Mouse (Mus musculus) CH12.LX (cell line): ENCODE measurements around the gene Gypa. TPM values are rescaled to one million over a fixed set of nuclear protein-coding genes. Genes with fewer than 3 reads are reported as not detected.

Experiments used
- DNase-seq: peaks from one replicate; pipeline ENCODE4 v3.0.0-alpha.2; 2013; ENCODE audit errors: extremely low read depth
- H3K27ac ChIP-seq: 2 replicates; pipeline ENCODE4 v1.5.1; 2012; ENCODE audit warnings: low read depth, mild to moderate bottlenecking, control low read depth, moderate library complexity; ENCODE audit not compliant: insufficient read depth
- H3K27me3 ChIP-seq: replicated peaks from 2 replicates; pipeline ENCODE3; 2012; ENCODE audit warnings: inconsistent platforms
- H3K36me3 ChIP-seq, 2 experiments: replicated peaks in 1 of 2; 2 replicates each; pipeline versions ENCODE3 to v1.6.1; 2012; ENCODE audit warnings: inconsistent platforms in 1 of 2, low read length in 1 of 2, mild to moderate bottlenecking in 1 of 2, mixed read lengths in 1 of 2, moderate library complexity in 1 of 2; ENCODE audit not compliant: control insufficient read depth in 1 of 2, insufficient read depth in 1 of 2
- H3K4me1 ChIP-seq, 2 experiments: 2 replicates each; pipeline ENCODE4 v1.6.1; 2012; ENCODE audit warnings: inconsistent platforms in 1 of 2, moderate library complexity in 1 of 2; ENCODE audit not compliant: insufficient read depth in 2 of 2, control insufficient read depth in 1 of 2
- H3K4me2 ChIP-seq: 2 replicates; pipeline ENCODE4 v1.6.1; 2012; ENCODE audit warnings: low read depth, mild to moderate bottlenecking, control low read depth; ENCODE audit not compliant: poor library complexity, insufficient read depth, severe bottlenecking
- H3K4me3 ChIP-seq, 3 experiments: fragments of 150-350 bp in 1 of 3; sonication (generic) in 1 of 3; replicated peaks in 1 of 3; 2 replicates each; pipeline versions ENCODE3 to v1.5.1; 2011 to 2012; ENCODE audit warnings: low read depth in 2 of 3, low read length in 2 of 3, mild to moderate bottlenecking in 2 of 3, moderate library complexity in 2 of 3, control low read depth in 1 of 3, improper control_type of control experiment in 1 of 3, inconsistent platforms in 1 of 3, mixed read lengths in 1 of 3; ENCODE audit not compliant: poor library complexity in 1 of 3
- H3K79me2 ChIP-seq: replicated peaks from 2 replicates; pipeline ENCODE4 v1.6.1; 2012; ENCODE audit warnings: mild to moderate bottlenecking, moderate library complexity; ENCODE audit not compliant: control insufficient read depth, poor library complexity, insufficient read depth, severe bottlenecking; ENCODE audit errors: extremely low read depth
- H3K9ac ChIP-seq: 2 replicates; pipeline ENCODE4 v1.6.1; 2012; ENCODE audit warnings: low read depth, mild to moderate bottlenecking, control low read depth, moderate library complexity; ENCODE audit not compliant: insufficient read depth
- H3K9me3 ChIP-seq: replicated peaks from 2 replicates; pipeline ENCODE3; 2012; ENCODE audit warnings: low read length, inconsistent platforms, mixed read lengths
- CTCF ChIP-seq, 2 experiments: IDR thresholded peaks in 1 of 2; conservative IDR thresholded peaks in 1 of 2; 2 replicates each; pipeline ENCODE4 v1.5.1; 2011 to 2012; ENCODE audit warnings: low read depth in 2 of 2, low read length in 2 of 2, improper control_type of control experiment in 1 of 2, inconsistent platforms in 1 of 2, mild to moderate bottlenecking in 1 of 2, moderate library complexity in 1 of 2
- ELF1 ChIP-seq: IDR thresholded peaks from 2 replicates; pipeline ENCODE4 v1.6.1; 2014; ENCODE audit warnings: low read depth, mild to moderate bottlenecking, inconsistent platforms, low read length, improper control_type of control experiment
- EP300 ChIP-seq: IDR thresholded peaks from 2 replicates; pipeline ENCODE4 v1.6.1; 2011; ENCODE audit warnings: low read length, improper control_type of control experiment
- ETS1 ChIP-seq: conservative IDR thresholded peaks from 2 replicates; pipeline ENCODE4 v1.6.1; 2012; ENCODE audit warnings: low read depth, mild to moderate bottlenecking, inconsistent platforms, low read length, improper control_type of control experiment, moderate library complexity
- HCFC1 ChIP-seq: IDR thresholded peaks from 2 replicates; pipeline ENCODE4 v1.6.1; 2012; ENCODE audit warnings: low read depth, mild to moderate bottlenecking, inconsistent platforms, low read length, improper control_type of control experiment
- IRF4 ChIP-seq: IDR thresholded peaks from 2 replicates; pipeline ENCODE4 v1.6.1; 2014; ENCODE audit warnings: low read depth, mild to moderate bottlenecking, inconsistent platforms, low read length, improper control_type of control experiment
- JUN ChIP-seq: IDR thresholded peaks from 2 replicates; pipeline ENCODE4 v1.6.1; 2011; ENCODE audit warnings: low read depth, mild to moderate bottlenecking, low read length, improper control_type of control experiment, moderate library complexity; ENCODE audit not compliant: insufficient read depth
- JUND ChIP-seq: conservative IDR thresholded peaks from 2 replicates; pipeline ENCODE4 v1.6.1; 2011; ENCODE audit warnings: low read depth, low read length, improper control_type of control experiment
- KAT2A ChIP-seq: IDR thresholded peaks from 2 replicates; pipeline ENCODE4 v1.6.1; 2012; ENCODE audit warnings: low read length, improper control_type of control experiment, inconsistent platforms; ENCODE audit not compliant: insufficient replicate concordance
- MAZ ChIP-seq: IDR thresholded peaks from 2 replicates; pipeline ENCODE4 v1.6.1; 2012; ENCODE audit warnings: low read depth, mild to moderate bottlenecking, inconsistent platforms, low read length, improper control_type of control experiment, moderate library complexity
- MEF2A ChIP-seq: IDR thresholded peaks from 2 replicates; pipeline ENCODE4 v1.6.1; 2014; ENCODE audit warnings: low read depth, mild to moderate bottlenecking, inconsistent platforms, low read length, improper control_type of control experiment, borderline replicate concordance
- MXI1 ChIP-seq: IDR thresholded peaks from 2 replicates; pipeline ENCODE4 v1.6.1; 2011; ENCODE audit warnings: mild to moderate bottlenecking, low read depth, low read length, improper control_type of control experiment
- NELFE ChIP-seq: IDR thresholded peaks from 2 replicates; pipeline ENCODE4 v1.6.1; 2011; ENCODE audit warnings: low read depth, low read length, improper control_type of control experiment
- NRF1 ChIP-seq: IDR thresholded peaks from 2 replicates; pipeline ENCODE4 v1.6.1; 2014; ENCODE audit warnings: low read depth, mild to moderate bottlenecking, inconsistent platforms, low read length, improper control_type of control experiment, moderate library complexity
- PAX5 ChIP-seq: IDR thresholded peaks from 2 replicates; pipeline ENCODE4 v1.6.1; 2012; ENCODE audit warnings: low read length, inconsistent platforms, mixed read lengths
- POLR2AphosphoS2 ChIP-seq: IDR thresholded peaks from 2 replicates; pipeline ENCODE4 v1.6.1; 2011; ENCODE audit warnings: low read depth, low read length, improper control_type of control experiment
- RAD21 ChIP-seq: IDR thresholded peaks from 2 replicates; pipeline ENCODE4 v1.6.1; 2011; ENCODE audit warnings: low read depth, mild to moderate bottlenecking, low read length, improper control_type of control experiment, moderate library complexity
- RCOR1 ChIP-seq: conservative IDR thresholded peaks from 2 replicates; pipeline ENCODE4 v1.6.1; 2012; ENCODE audit warnings: low read depth, mild to moderate bottlenecking, inconsistent platforms, low read length, improper control_type of control experiment
- SMC3 ChIP-seq: IDR thresholded peaks from 2 replicates; pipeline ENCODE4 v1.6.1; 2011; ENCODE audit warnings: low read depth, low read length, improper control_type of control experiment
- USF1 ChIP-seq: IDR thresholded peaks from 2 replicates; pipeline ENCODE4 v1.6.1; 2014; ENCODE audit warnings: low read depth, mild to moderate bottlenecking, inconsistent platforms, low read length, improper control_type of control experiment
- USF2 ChIP-seq: conservative IDR thresholded peaks from 2 replicates; pipeline ENCODE4 v1.6.1; 2011; ENCODE audit warnings: low read depth, low read length, improper control_type of control experiment
- ZC3H11A ChIP-seq: IDR thresholded peaks from 2 replicates; pipeline ENCODE4 v1.6.1; 2012; ENCODE audit warnings: low read depth, mild to moderate bottlenecking, inconsistent platforms, low read length, improper control_type of control experiment
- ZKSCAN1 ChIP-seq: IDR thresholded peaks from 2 replicates; pipeline ENCODE4 v1.6.1; 2012; ENCODE audit warnings: low read depth, inconsistent platforms, low read length, improper control_type of control experiment, borderline replicate concordance
- ZMIZ1 ChIP-seq: IDR thresholded peaks from 2 replicates; pipeline ENCODE4 v1.6.1; 2012; ENCODE audit warnings: low read depth, mild to moderate bottlenecking, inconsistent platforms, low read length, improper control_type of control experiment
- ZNF384 ChIP-seq: IDR thresholded peaks from 2 replicates; pipeline ENCODE4 v1.6.1; 2012; ENCODE audit warnings: low read depth, low read length, improper control_type of control experiment, inconsistent platforms
- dilution Hi-C: fragments of 300-500 bp; cut with MboI; formaldehyde crosslinking; loops from 2 replicates; pipeline ENCODE4 v1.14.3; 2020; ENCODE audit warnings: low sequenced_read_pairs; ENCODE audit not compliant: extremely low pct_unique_long_range_greater_than_20kb, extremely low pct_ligation_motif_present
- in situ Hi-C: fragments of 300-500 bp; cut with MboI; formaldehyde crosslinking; loops from 3 replicates; pipeline ENCODE4 v1.14.3; 2019; ENCODE audit warnings: low sequenced_read_pairs, low pct_ligation_motif_present, low pct_unique_long_range_greater_than_20kb, mixed read lengths
- polyA plus RNA-seq: library from polyadenylated mRNA; unstranded; fragments of >175 nt; gene quantifications from 2 replicates; pipeline ENCODE4 v1.2.1, GENCODE M21; 2012; ENCODE audit warnings: low read depth; ENCODE audit not compliant: insufficient read length
- total RNA-seq, 2 experiments: library from RNA; depleted of rRNA; stranded (reverse); fragments of 300-350 nt in 1 of 2; fragments of >200 nt in 1 of 2; gene quantifications; 2 replicates each; pipeline ENCODE4 v1.2.3; 2012 to 2014

Gene Gypa
- total and polyA plus RNA-seq, 3 experiments, result not detected

GRCm38 (mm10) chr8:80495527-80495926 is 1.9 kb downstream of the Gypa start:
- H3K4me2 ChIP-seq, result no peak overlapping the region
- no peaks in the 10 kb centered on the region for H3K79me2 ChIP-seq
- H3K27me3 ChIP-seq, result no peaks in the 10 kb centered on the region
- no peak overlapping the region for H3K27ac ChIP-seq
- H3K4me3 ChIP-seq, result no peak overlapping the region
- H3K4me1 ChIP-seq, result peaks cover 0 to 11% of the 10 kb centered on the region in 2 experiments; a peak in 2 of 4 replicates
- dilution Hi-C loops, result no loop called here
- no peak for DNase-seq
- H3K9me3 ChIP-seq, result no peaks in the 10 kb centered on the region
- TF ChIP-seq JUND (no peak), ZC3H11A (no peak), NRF1 (no peak), CTCF (conservative IDR thresholded peaks at IDR 0.05 in 1 of 2, IDR thresholded peaks at IDR 0.05 in 1 of 2; ENCODE audit: low read depth in 2 of 2, low read length in 2 of 2) (no peak), POLR2AphosphoS2 (no peak), USF2 (no peak), MEF2A (no peak)
- no peaks in the 10 kb centered on the region for H3K36me3 ChIP-seq
- in situ Hi-C loops, result loop anchor here (25.0 kb wide), 2 partner anchors 492 to 908 kb away; no protein-coding TSS in a partner anchor
- no peak overlapping the region for H3K9ac ChIP-seq

- TF ChIP-seq RAD21 (no peak), MAZ (no peak), USF2 (no peak), ZNF384 (no peak), KAT2A (no peak), EP300 (no peak), MXI1 (no peak), ETS1 (no peak)
- Histone ChIP-seq H3K4me3 (no peak overlapping the region), H3K27ac (no peak overlapping the region), H3K4me2 (no peak overlapping the region), H3K4me1 (peaks cover 0 to 9% of the 10 kb centered on the region in 2 experiments; a peak in 2 of 4 replicates), H3K36me3 (no peaks in the 10 kb centered on the region), H3K9me3 (no peaks in the 10 kb centered on the region), H3K79me2 (no peaks in the 10 kb centered on the region), H3K9ac (no peak overlapping the region), H3K27me3 (no peaks in the 10 kb centered on the region)
- in situ Hi-C loops, result loop anchor here (25.0 kb wide), 2 partner anchors 490 to 910 kb away; no protein-coding TSS in a partner anchor
- no peak for DNase-seq
- dilution Hi-C loops, result no loop called here
These were observed 3.7 kb downstream of the Gypa start for GRCm38 (mm10) chr8:80497323-80497722.

GRCm38 (mm10) chr8:80500244-80500643 is 6.7 kb downstream of the Gypa start:
- Histone ChIP-seq H3K79me2 (no peaks in the 10 kb centered on the region), H3K4me1 (no peaks in the 10 kb centered on the region)
- no peak for DNase-seq
- TF ChIP-seq JUN, result no peak
- no peak for TF ChIP-seq ELF1
- TF ChIP-seq USF1, result no peak
- no peak for TF ChIP-seq ZKSCAN1
- no peak for TF ChIP-seq ZNF384
- no peak for TF ChIP-seq MEF2A
- no peak for TF ChIP-seq NELFE
- no peak for TF ChIP-seq RAD21
- no peak for TF ChIP-seq NRF1
- TF ChIP-seq HCFC1, result no peak
- no peak for TF ChIP-seq RCOR1
- no peak for TF ChIP-seq POLR2AphosphoS2
- TF ChIP-seq ETS1, result no peak
- no peak for TF ChIP-seq JUND
- TF ChIP-seq KAT2A, result no peak
- no peak for TF ChIP-seq USF2
- TF ChIP-seq ZMIZ1, result no peak
- no peak for TF ChIP-seq PAX5
- no peak for TF ChIP-seq SMC3
- no peak for TF ChIP-seq IRF4
- TF ChIP-seq, all 38 proteins: peak for 0
- Histone ChIP-seq H3K9ac (no peak overlapping the region), H3K36me3 (no peaks in the 10 kb centered on the region), H3K9me3 (no peaks in the 10 kb centered on the region), H3K27ac (no peak overlapping the region), H3K27me3 (no peaks in the 10 kb centered on the region), H3K4me2 (no peak overlapping the region), H3K4me3 (no peak overlapping the region)
- dilution Hi-C loops (no loop called here), in situ Hi-C loops (no loop called here)
